23 mouse cellular contexts compared by ENCODE assay signal in the genomic region with DNA sequence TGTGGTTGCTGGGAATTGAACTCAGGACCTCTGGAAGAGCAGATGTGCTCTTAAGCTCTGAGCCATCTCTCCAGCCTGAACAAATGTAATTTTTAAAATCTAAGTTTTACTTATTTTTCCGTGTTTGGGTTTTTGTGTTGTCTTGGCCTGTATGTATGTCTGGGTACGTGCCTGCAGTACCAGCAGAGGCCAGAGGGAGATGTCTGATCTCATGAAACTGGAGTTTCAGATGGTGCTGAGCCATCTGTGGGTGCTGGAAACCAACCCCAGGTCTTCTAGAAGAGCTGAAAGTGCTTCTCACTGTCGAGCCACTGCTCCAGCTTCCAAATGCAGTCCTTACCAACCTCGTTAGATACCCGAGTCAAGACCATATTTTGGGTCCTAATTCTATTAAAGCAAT.
A peak's percentile ranks its signal among the peaks of the same experiment; 100 is the strongest.
DNase-seq lines count a peak whose midpoint lies in the region; ATAC-seq and TF ChIP-seq lines count a peak whose summit lies in the region.
"Had no signal": no experiment of that assay in that cellular context is flagged by ENCODE, and none has a peak within 500 bp of the region (broad histone marks: within the 10 kb centered on the region; RNA-seq: fewer than 3 reads in every experiment).

No protein-coding gene starts in this region.

- TF ChIP-seq EP300 in liver, embryonic 14.5 days (IDR thresholded peaks at IDR 0.05; ENCODE audit: low read depth) = no peak

- no peak overlapping the region for H3K4me2 ChIP-seq in intestine, postnatal 0 days (replicated peaks; ENCODE audit: low read depth)
- H3K4me2 ChIP-seq in intestine, embryonic 15.5 days (replicated peaks) = no peak overlapping the region
- no peak overlapping the region for H3K4me2 ChIP-seq in liver, embryonic 14.5 days (ENCODE audit: low read depth)
- no peak overlapping the region for H3K4me2 ChIP-seq in liver, embryonic 12.5 days
- H3K4me2 ChIP-seq: embryonic facial prominence, embryonic 15.5 days; heart, embryonic 11.5 days; hindbrain, embryonic 12.5 days; liver, embryonic 13.5 days had no signal

- H3K4me3 ChIP-seq in intestine, postnatal 0 days (ENCODE audit: low read depth, low read length) = no peak overlapping the region
- no peak overlapping the region for H3K4me3 ChIP-seq in intestine, embryonic 15.5 days (replicated peaks)
- H3K4me3 ChIP-seq in liver, embryonic 14.5 days (ENCODE audit: insufficient read depth in 1 of 2, low read depth in 2 of 2, low read length in 2 of 2) = no peak overlapping the region
- no peak overlapping the region for H3K4me3 ChIP-seq in liver, embryonic 12.5 days
- H3K4me3 ChIP-seq: embryonic facial prominence, embryonic 15.5 days; gastrocnemius, adult 2 months; hindbrain, embryonic 12.5 days; limb, embryonic 10.5 days; liver, embryonic 13.5 days; midbrain, embryonic 10.5 days had no signal

- H3K4me1 ChIP-seq in intestine, postnatal 0 days (replicated peaks; ENCODE audit: control insufficient read depth, insufficient read depth, low read length) = no peaks in the 10 kb centered on the region
- H3K4me1 ChIP-seq in intestine, embryonic 15.5 days (replicated peaks) = no peaks in the 10 kb centered on the region
- H3K4me1 ChIP-seq in liver, embryonic 14.5 days (replicated peaks; ENCODE audit: control insufficient read depth in 2 of 2, insufficient read depth in 2 of 2, low read length in 1 of 2) = no peaks in the 10 kb centered on the region
- H3K4me1 ChIP-seq in liver, embryonic 12.5 days = no peaks in the 10 kb centered on the region
- H3K4me1 ChIP-seq: embryonic facial prominence, embryonic 15.5 days; hindbrain, embryonic 12.5 days; limb, embryonic 10.5 days; liver, embryonic 13.5 days had no signal

- WGBS in intestine, postnatal 0 days = 91% methylated on average over 5 of the region's 5 CpGs
- WGBS in intestine, embryonic 15.5 days = 92% methylated on average over 5 of the region's 5 CpGs
- 64% methylated on average over 5 of the region's 5 CpGs for WGBS in liver, embryonic 14.5 days (ENCODE audit: insufficient replicate concordance)
- WGBS in liver, embryonic 12.5 days (ENCODE audit: insufficient replicate concordance) = 75% methylated on average over 5 of the region's 5 CpGs

- peaks cover 13% of the 10 kb centered on the region for H3K36me3 ChIP-seq in intestine, postnatal 0 days (ENCODE audit: control insufficient read depth, insufficient read depth)
- H3K36me3 ChIP-seq in intestine, embryonic 15.5 days = no peaks in the 10 kb centered on the region
- H3K36me3 ChIP-seq in liver, embryonic 14.5 days (replicated peaks; ENCODE audit: control insufficient read depth, insufficient read depth, low read depth) = no peaks in the 10 kb centered on the region
- no peaks in the 10 kb centered on the region for H3K36me3 ChIP-seq in liver, embryonic 12.5 days
- peaks cover 14% of the 10 kb centered on the region for H3K36me3 ChIP-seq in splenic B cell, adult 2 months (ENCODE audit: control insufficient read depth, insufficient read depth, low read length, poor library complexity, severe bottlenecking)
- H3K36me3 ChIP-seq: embryonic facial prominence, embryonic 15.5 days; hindbrain, embryonic 12.5 days; limb, embryonic 10.5 days; liver, embryonic 13.5 days; midbrain, embryonic 10.5 days had no signal

- TF ChIP-seq CTCF in intestine, postnatal 0 days (IDR thresholded peaks at IDR 0.05; ENCODE audit: low read depth) = peak; percentile 40
- TF ChIP-seq CTCF in liver, embryonic 14.5 days (IDR thresholded peaks at IDR 0.05; ENCODE audit: low read depth) = 0 out of 2 replicates have a peak, but pooled peaks have one; percentile 9

- no peak overlapping the region for H3K27ac ChIP-seq in intestine, postnatal 0 days (ENCODE audit: low read depth, low read length)
- H3K27ac ChIP-seq in intestine, embryonic 15.5 days = no peak overlapping the region
- no peak overlapping the region for H3K27ac ChIP-seq in liver, embryonic 14.5 days
- no peak overlapping the region for H3K27ac ChIP-seq in liver, embryonic 12.5 days
- H3K27ac ChIP-seq: embryonic facial prominence, embryonic 15.5 days; gastrocnemius, adult 2 months; hindbrain, embryonic 12.5 days; limb, embryonic 10.5 days; liver, embryonic 13.5 days; midbrain, embryonic 10.5 days had no signal

- no peaks in the 10 kb centered on the region for H3K9me3 ChIP-seq in intestine, postnatal 0 days (ENCODE audit: control insufficient read depth)
- no peaks in the 10 kb centered on the region for H3K9me3 ChIP-seq in intestine, embryonic 15.5 days
- no peaks in the 10 kb centered on the region for H3K9me3 ChIP-seq in liver, embryonic 14.5 days (ENCODE audit: control insufficient read depth, low read length)
- no peaks in the 10 kb centered on the region for H3K9me3 ChIP-seq in liver, embryonic 12.5 days (replicated peaks)
- H3K9me3 ChIP-seq: embryonic facial prominence, embryonic 15.5 days; hindbrain, embryonic 12.5 days; limb, embryonic 10.5 days; liver, embryonic 13.5 days; midbrain, embryonic 10.5 days had no signal

- ATAC-seq in intestine, postnatal 0 days = no peak
- no peak for ATAC-seq in intestine, embryonic 15.5 days
- ATAC-seq in liver, embryonic 14.5 days (ENCODE audit: insufficient read depth) = no peak
- no peak for ATAC-seq in liver, embryonic 12.5 days
- ATAC-seq: forebrain, embryonic 14.5 days had no signal

- H3K27me3 ChIP-seq in intestine, postnatal 0 days (replicated peaks; ENCODE audit: control insufficient read depth, insufficient read depth, low read length) = no peaks in the 10 kb centered on the region
- no peaks in the 10 kb centered on the region for H3K27me3 ChIP-seq in intestine, embryonic 15.5 days (replicated peaks)
- no peaks in the 10 kb centered on the region for H3K27me3 ChIP-seq in liver, embryonic 14.5 days (ENCODE audit: control insufficient read depth, insufficient read depth, low read length)
- H3K27me3 ChIP-seq in liver, embryonic 12.5 days (replicated peaks) = 0 out of 2 replicates have a peak, but pooled peaks cover 3% of the 10 kb centered on the region
- H3K27me3 ChIP-seq in splenic B cell, adult 2 months (ENCODE audit: control insufficient read depth, insufficient read depth, low read length, poor library complexity, severe bottlenecking) = no peaks in the 10 kb centered on the region
- H3K27me3 ChIP-seq: embryonic facial prominence, embryonic 15.5 days; hindbrain, embryonic 12.5 days; liver, embryonic 13.5 days had no signal

- DNase-seq in liver, embryonic 14.5 days (ENCODE audit: low read depth in 3 of 3, low spot score in 3 of 3) = no peak
- peak; percentile 27 for DNase-seq in R1 (ENCODE audit: low read depth, low spot score)
- DNase-seq in splenic B cell, adult 2 months (ENCODE audit: low read depth, low spot score) = peak; percentile 9
- no peak for DNase-seq in gastrocnemius, postnatal 25 days
- DNase-seq: adrenal gland, postnatal 36 days; B cell, adult 2 months; cerebellum, adult 11 months; cerebellum, adult 9-11 months; gastrocnemius, adult 2 months; kidney, postnatal 36 days; layer of hippocampus, adult 9-11 months; liver, embryonic 13.5 days; right cerebral cortex, postnatal 25 days; thymus, postnatal 25 days had no signal

- H3K9ac ChIP-seq in intestine, postnatal 0 days (ENCODE audit: low read depth, low read length) = no peak overlapping the region
- no peak overlapping the region for H3K9ac ChIP-seq in intestine, embryonic 15.5 days
- no peak overlapping the region for H3K9ac ChIP-seq in liver, embryonic 14.5 days (replicated peaks)
- H3K9ac ChIP-seq in liver, embryonic 12.5 days = no peak overlapping the region
- H3K9ac ChIP-seq: embryonic facial prominence, embryonic 15.5 days; hindbrain, embryonic 12.5 days; liver, embryonic 13.5 days had no signal

Comparison
In these comparisons a context has a peak if more than half of its experiments do, and no peak if none do; other contexts are left out.
1. DNase-seq: peak in R1 (single experiment) and splenic B cell, adult 2 months (single experiment); none in liver, embryonic 14.5 days (0 of 3) and gastrocnemius, postnatal 25 days (single experiment).